Mouse (Mus musculus) right cerebral cortex, postnatal 36 days (tissue): Measurements from ENCODE around the gene Chst10.

ENCODE experiments used
- DNase-seq, 2 experiments: peaks; one replicate each; pipeline ENCODE4 v3.0.0; 2022; ENCODE audit warnings: low spot score in 2 of 2, mixed read lengths in 1 of 2

Gene Chst10

GRCm38 (mm10) chr1:38897431-38898248, at the start of gene Chst10:
Chst10 (minus strand) TSS chr1:38898161.
- peak; percentile 79 to 83 for DNase-seq

DNA sequence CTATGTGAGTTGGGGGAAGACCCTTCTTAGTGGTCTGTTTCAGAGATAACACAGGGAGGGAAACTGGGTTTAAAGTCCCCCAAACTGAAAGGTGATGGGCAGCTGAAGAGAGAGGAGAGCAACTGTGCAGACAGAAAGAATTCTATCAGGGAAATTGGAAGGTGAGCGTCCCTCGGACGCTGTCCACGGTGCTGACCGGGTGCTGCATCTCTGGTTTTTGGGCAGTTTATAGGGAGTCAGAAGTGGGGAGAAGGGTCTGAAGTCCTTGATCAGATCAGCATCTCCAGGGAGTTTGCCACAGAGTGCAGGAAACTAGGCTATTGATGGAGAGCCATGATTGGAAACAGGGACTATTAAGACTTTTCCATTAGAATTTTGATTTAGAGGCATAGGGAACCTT, 41.6 kb upstream of the Chst10 start:
- DNase-seq: no peak

- DNase-seq: no peak
Observed at GRCm38 (mm10) chr1:38938849-38939248, 40.9 kb upstream of the Chst10 start, which contains the start of gene Nms. Nms (plus strand) TSS chr1:38939149.

DNA sequence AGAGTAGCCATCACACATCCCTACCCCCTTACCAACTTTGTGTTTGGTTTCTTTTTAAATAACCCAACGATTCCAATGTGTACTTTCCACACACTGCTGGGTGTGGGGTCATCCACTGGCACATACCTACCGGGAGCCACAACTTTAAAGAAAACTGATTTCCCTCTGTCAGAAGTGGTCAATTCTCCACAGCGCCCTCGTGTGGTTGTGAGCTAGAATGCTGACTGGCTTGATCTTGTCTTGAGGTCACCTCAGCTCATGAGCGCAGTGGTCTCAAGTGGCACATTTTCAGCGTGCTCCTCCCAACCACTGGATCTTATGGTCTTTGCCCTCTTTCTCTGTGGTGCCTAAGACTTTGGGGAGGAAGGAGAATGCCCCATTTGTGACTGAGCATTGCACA, 38.8 kb upstream of the Chst10 start:
- DNase-seq: no peak

GRCm38 (mm10) chr1:38934668-38935067, 36.7 kb upstream of the Chst10 start:
- DNase-seq: no peak

GRCm38 (mm10) chr1:38930767-38931166, 32.8 kb upstream of the Chst10 start:
- peak; percentile 30 to 34 for DNase-seq

DNA sequence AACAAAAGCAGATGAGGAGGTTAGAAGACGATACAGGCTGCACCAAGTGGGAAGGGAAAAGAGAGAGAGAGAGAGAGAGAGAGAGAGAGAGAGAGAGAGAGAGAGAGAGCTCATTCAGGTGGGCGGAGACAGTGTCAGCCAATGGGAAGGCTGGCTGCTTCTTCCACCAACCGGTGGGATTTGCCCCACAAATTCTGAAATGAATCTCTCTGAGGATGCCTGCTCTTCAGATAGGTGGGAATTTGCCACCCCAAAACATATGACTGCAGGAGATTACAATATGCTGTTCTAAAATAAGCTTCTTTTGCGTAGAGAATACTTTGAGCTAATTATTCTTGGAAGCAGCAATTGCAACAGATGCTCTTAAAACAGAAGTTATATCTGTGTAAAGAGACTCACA, 31.5 kb upstream of the Chst10 start:
- DNase-seq: peak in 1 of 2 experiments; percentile 16

DNA sequence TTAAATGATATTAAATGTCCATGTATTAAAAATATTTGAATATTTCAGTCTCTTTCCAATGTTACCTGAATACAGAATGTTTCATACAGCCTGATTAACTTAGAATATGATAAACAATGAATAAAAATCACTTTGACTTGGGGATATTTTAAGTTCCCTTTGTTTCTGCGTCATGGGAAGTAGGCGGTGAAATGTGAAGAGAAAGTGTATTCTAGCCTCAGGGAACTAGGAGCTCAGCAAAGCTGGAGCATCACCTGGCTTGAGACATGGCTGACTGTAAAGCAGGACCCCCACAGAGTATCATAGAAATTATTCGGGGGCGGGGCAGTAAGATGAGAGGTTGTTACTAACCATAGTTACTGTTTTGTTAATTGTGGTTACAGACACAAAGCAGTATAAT, 31.0 kb upstream of the Chst10 start:
- peak in 1 of 2 experiments; percentile 14 for DNase-seq

DNA sequence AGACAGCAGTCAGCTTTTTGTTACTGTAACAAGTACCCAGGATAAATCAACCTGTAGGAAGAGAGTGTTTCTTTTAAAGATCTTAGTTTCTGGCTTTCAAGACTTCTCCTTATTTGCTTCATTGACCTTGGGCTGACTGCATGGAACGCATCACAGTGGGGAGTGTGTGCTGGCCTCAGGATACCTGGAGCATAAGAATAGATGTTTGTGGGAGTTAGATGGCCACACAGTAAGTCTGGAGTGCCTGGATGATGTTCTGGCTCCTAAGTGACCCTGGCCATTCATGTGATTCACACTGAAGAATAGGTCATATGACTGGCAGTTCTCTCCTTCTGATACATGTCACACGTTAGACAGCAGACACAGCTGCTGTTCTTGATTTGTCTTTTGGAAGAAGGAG, 6.0 kb upstream of the Chst10 start:
- DNase-seq: no peak

GRCm38 (mm10) chr1:38902571-38902970, 4.6 kb upstream of the Chst10 start:
- no peak for DNase-seq

DNA sequence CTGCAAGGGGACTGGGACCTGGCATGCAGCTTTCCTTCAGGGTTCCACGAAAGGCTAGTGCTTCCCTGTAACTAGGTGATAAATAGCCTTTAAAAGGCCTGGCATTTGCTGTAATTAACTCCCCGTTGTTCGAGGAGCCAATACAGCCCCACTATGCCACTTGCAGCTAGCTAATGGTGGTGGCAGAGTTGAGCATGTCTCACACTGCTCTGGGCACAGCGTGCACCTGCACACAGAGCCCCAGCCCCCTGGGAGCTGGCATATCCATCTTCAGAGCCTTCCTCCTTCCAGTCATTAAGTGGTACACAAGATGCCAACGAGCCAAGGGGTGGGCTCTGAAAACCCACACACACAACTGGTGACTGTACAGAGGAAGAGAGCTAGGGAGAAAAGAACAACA, 4.9 kb downstream of the Chst10 start:
- DNase-seq: no peak

DNA sequence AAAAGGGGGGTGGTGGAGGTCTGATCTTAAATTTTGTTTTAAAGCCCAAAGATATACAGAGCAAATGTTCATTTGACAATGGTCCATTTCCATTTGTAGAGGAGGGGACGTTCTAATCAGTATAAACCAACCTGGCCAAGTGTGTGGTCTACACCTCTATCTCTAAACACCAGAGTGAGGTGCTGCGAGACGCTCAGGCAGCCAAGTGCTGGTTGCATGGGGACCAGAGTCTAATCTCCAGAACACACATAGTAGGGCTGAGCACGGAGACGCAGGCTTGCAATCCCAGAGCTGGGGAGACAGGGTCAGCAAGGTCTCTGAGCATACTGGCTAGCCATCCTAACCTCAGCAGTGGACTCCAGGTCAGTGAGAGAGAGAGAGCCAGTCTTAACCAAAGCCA, 6.5 kb downstream of the Chst10 start:
- DNase-seq: no peak

GRCm38 (mm10) chr1:38888803-38889202, 9.2 kb downstream of the Chst10 start:
- DNase-seq: no peak

GRCm38 (mm10) chr1:38887011-38887410, 10.9 kb downstream of the Chst10 start:
- no peak for DNase-seq

- no peak for DNase-seq
Observed at GRCm38 (mm10) chr1:38886602-38887001, 11.4 kb downstream of the Chst10 start.

- DNase-seq: no peak
Observed at GRCm38 (mm10) chr1:38885956-38886355, 12.0 kb downstream of the Chst10 start.

- DNase-seq: no peak
Observed at GRCm38 (mm10) chr1:38883766-38884165, 14.2 kb downstream of the Chst10 start.

DNA sequence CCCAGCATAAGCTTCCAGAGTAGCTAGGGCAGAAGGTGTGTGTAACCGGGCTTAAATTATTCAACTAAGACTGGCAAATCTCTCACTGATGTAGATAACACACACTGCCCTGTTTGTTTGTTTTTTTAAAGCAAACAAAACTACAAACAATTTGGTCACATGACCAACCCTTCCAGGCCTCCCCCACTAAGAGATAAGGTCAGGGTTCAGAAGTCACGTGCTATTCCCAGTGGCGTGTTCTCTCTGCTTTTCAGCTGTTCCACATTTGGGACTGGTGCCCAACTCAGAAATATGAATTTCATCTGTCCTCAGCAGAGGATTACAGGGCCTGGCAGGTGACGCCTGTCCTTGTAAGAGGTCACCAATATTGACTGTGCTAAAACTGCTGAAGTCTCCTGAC, 15.2 kb downstream of the Chst10 start:
- no peak for DNase-seq

- DNase-seq: no peak
Observed at GRCm38 (mm10) chr1:38881366-38881765, 16.6 kb downstream of the Chst10 start.

GRCm38 (mm10) chr1:38876671-38877382, 21.1 kb downstream of the Chst10 start:
- DNase-seq: no peak

- DNase-seq: no peak
Observed at GRCm38 (mm10) chr1:38873911-38874310, 24.1 kb downstream of the Chst10 start.

- DNase-seq: no peak
Observed at GRCm38 (mm10) chr1:38871834-38872233, 26.1 kb downstream of the Chst10 start.
